Mouse (Mus musculus) kidney, adult 2 months (tissue): ENCODE measurements at regions not wholly inside any gene's neighbourhood (a gene's known extent, or its start where the extent isn't known, plus 50 kb on each side); places are given as distances from the start of the nearest gene placed in this dataset.

Source experiments
- CTCF ChIP-seq: fragments of 200-500 bp; conservative IDR thresholded peaks from 2 replicates; pipeline ENCODE4 v1.5.1; 2011; ENCODE audit warnings: low read depth, mild to moderate bottlenecking, control low read depth, low read length, moderate library complexity, mixed read lengths; ENCODE audit not compliant: insufficient read depth, insufficient read length
- POLR2A ChIP-seq: fragments of 200-500 bp; IDR thresholded peaks from one replicate; pipeline ENCODE4 v1.6.1; 2011; ENCODE audit warnings: low read depth, low read length, control low read depth

DNA sequence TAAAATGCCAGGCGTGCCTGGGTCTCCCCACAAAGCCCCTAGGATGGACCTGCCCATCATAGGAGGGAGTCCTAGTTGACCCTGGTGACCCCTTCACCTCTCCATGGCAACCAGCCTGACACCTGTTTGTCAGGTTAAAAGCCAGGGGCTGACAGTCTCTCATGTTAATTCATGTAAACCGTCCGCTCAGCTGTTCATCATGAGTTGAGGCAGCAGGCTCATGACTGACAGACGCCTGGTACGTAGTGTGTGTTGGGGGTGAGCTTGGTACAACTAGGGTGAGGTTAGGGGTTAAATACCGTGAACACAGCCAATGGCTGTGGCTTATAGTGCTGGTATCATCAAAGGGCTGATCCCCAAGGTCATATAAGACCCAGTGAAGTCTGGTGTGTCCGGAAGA, 59.7 kb upstream of the Sulf2 start:
- TF ChIP-seq CTCF (no peak), POLR2A (no peak)
